Mouse (Mus musculus) kidney, embryonic 16.5 days (tissue): ENCODE data around the gene Aco1. TPM values are rescaled to one million over a fixed set of nuclear protein-coding genes. Genes with fewer than 3 reads are reported as not detected.

Experiments
- ATAC-seq: fragments of 200-750 bp; cut with Nextera tagmentation; 2 replicates; pipeline ENCODE4 v1.8.0; 2017; ENCODE audit warnings: moderate TSS enrichment; ENCODE audit not compliant: low FRiP score, low TSS enrichment
- H3K27ac ChIP-seq: fragments of 300-500 bp; sonication (generic); 2 replicates; pipeline ENCODE4 v1.5.1; 2014; ENCODE audit warnings: low read length
- H3K27me3 ChIP-seq: fragments of 300-500 bp; sonication (generic); 2 replicates; pipeline ENCODE4 v1.6.1; 2014; ENCODE audit warnings: low read length, control low read depth, mixed read lengths; ENCODE audit not compliant: insufficient read depth
- H3K36me3 ChIP-seq: fragments of 300-500 bp; sonication (generic); 2 replicates; pipeline ENCODE4 v1.6.1; 2014; ENCODE audit warnings: low read length, control low read depth, mixed read lengths; ENCODE audit not compliant: insufficient read depth
- H3K4me1 ChIP-seq: fragments of 300-500 bp; sonication (generic); 2 replicates; pipeline ENCODE4 v1.6.1; 2014; ENCODE audit warnings: low read length, control low read depth, mixed read lengths; ENCODE audit not compliant: insufficient read depth
- H3K4me2 ChIP-seq: fragments of 300-500 bp; sonication (generic); replicated peaks from 2 replicates; pipeline ENCODE4 v1.6.1; 2014; ENCODE audit warnings: low read depth, low read length
- H3K4me3 ChIP-seq: fragments of 300-500 bp; sonication (generic); 2 replicates; pipeline ENCODE4 v1.5.1; 2014; ENCODE audit warnings: mild to moderate bottlenecking, low read length
- H3K9ac ChIP-seq: fragments of 300-500 bp; sonication (generic); replicated peaks from 2 replicates; pipeline ENCODE4 v1.6.1; 2014; ENCODE audit warnings: low read length
- H3K9me3 ChIP-seq: fragments of 300-500 bp; sonication (generic); 2 replicates; pipeline ENCODE4 v1.6.1; 2016; ENCODE audit warnings: low read length, control low read depth
- WGBS: fragments of 180-500 bp; shearing (Covaris S2); extraction: QIAGEN DNeasy Blood & Tissue Kit; methylation state at CpG from one replicate; pipeline ENCODE4 v1.1.7; 2014; 5-methylcytosine and 5-hydroxymethylcytosine counted together
- polyA plus RNA-seq: library from polyadenylated mRNA; unstranded; fragments of >200 nt; fragmentation: Nextera tagmentation; extraction: Ambion mirVana; gene quantifications from 2 replicates; pipeline ENCODE4 v1.2.1, GENCODE M21; 2015

Aco1 gene
- polyA plus RNA-seq, 1 experiment from 2014 or later, result 89.4 TPM

GRCm38 (mm10) chr4:40156153-40156552 lies 13.3 kb downstream of the Aco1 start:
- Histone ChIP-seq H3K4me2 (no peak overlapping the region), H3K9me3 (peaks cover 5% of the 10 kb centered on the region; the same call in 1 of the 2 replicates), H3K4me3 (no peak overlapping the region), H3K9ac (no peak overlapping the region), H3K27ac (peak overlapping the region; percentile 58), H3K4me1 (peaks cover 17% of the 10 kb centered on the region), H3K27me3 (no peaks in the 10 kb centered on the region), H3K36me3 (peaks cover 6% of the 10 kb centered on the region)
- WGBS, result 73% methylated on average over 2 of the region's 2 CpGs
- ATAC-seq, result no peak

- ATAC-seq, result no peak
- H3K9me3 ChIP-seq, result peaks cover 5% of the 10 kb centered on the region; the same call in 1 of the 2 replicates
- 81% methylated on average over 18 of the region's 18 CpGs for WGBS
- H3K27ac ChIP-seq, result no peak overlapping the region
- no peaks in the 10 kb centered on the region for H3K27me3 ChIP-seq
- H3K36me3 ChIP-seq, result peaks cover 8% of the 10 kb centered on the region
- H3K9ac ChIP-seq, result no peak overlapping the region
- H3K4me1 ChIP-seq, result peaks cover 17% of the 10 kb centered on the region
- H3K4me3 ChIP-seq, result no peak overlapping the region
- no peak overlapping the region for H3K4me2 ChIP-seq
Measured at GRCm38 (mm10) chr4:40156582-40157499, 14.0 kb downstream of the Aco1 start.

DNA sequence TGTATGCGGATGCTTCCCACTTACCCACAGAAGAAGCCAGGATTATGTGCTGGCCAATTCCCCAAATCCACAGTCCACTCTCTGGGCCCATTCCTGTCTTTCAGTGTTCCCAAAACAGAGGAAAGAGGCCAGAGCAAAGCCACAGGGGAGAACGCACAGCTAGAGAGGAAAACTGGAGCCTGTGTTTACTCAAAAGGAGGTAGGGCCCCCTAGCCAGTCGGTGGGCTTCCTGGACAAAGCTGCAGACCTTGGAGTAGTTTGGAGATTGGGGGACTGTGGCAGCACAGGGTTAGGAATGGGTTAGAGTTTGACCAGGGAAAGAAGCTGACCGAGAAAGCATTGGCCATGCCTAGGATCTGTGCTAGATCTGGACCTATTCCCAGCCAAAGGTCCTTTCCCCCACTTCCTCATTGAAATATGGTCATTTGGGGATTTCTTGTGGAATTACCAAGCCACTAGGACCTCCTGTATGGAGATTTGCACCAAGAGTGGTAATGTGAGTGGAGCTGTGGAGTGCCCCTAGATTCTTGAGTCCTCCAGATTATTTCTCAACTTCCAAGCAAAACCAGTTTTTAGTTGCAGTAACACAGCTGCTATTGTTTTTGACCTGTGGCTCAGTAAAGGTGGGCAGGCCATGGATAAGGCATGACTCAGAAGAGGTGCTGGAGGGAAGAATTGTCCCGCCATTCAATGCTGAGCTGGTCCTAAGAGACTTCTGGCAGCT lies 14.8 kb downstream of the Aco1 start:
- no peaks in the 10 kb centered on the region for H3K27me3 ChIP-seq
- peaks cover 17% of the 10 kb centered on the region for H3K4me1 ChIP-seq
- H3K9ac ChIP-seq, result no peak overlapping the region
- H3K27ac ChIP-seq, result no peak overlapping the region
- WGBS, result 84% methylated on average over 5 of the region's 5 CpGs
- peaks cover 5% of the 10 kb centered on the region; the same call in 1 of the 2 replicates for H3K9me3 ChIP-seq
- no peak for ATAC-seq
- H3K4me2 ChIP-seq, result no peak overlapping the region
- H3K36me3 ChIP-seq, result peaks cover 8% of the 10 kb centered on the region
- no peak overlapping the region for H3K4me3 ChIP-seq

- Histone ChIP-seq H3K27ac (no peak overlapping the region), H3K4me2 (no peak overlapping the region), H3K36me3 (peaks cover 8% of the 10 kb centered on the region), H3K9ac (no peak overlapping the region), H3K4me1 (peaks cover 17% of the 10 kb centered on the region), H3K27me3 (no peaks in the 10 kb centered on the region), H3K9me3 (peaks cover 5% of the 10 kb centered on the region; the same call in 1 of the 2 replicates), H3K4me3 (no peak overlapping the region)
- WGBS, result 88% methylated on average over 5 of the region's 5 CpGs
- ATAC-seq, result no peak
Measured at GRCm38 (mm10) chr4:40158224-40158540, 15.3 kb downstream of the Aco1 start.

- no peak overlapping the region for H3K27ac ChIP-seq
- ATAC-seq, result no peak
- H3K9me3 ChIP-seq, result peaks cover 5% of the 10 kb centered on the region; the same call in 1 of the 2 replicates
- no peak overlapping the region for H3K4me3 ChIP-seq
- peaks cover 15% of the 10 kb centered on the region for H3K36me3 ChIP-seq
- WGBS, result 94% methylated on average over 8 of the region's 8 CpGs
- H3K9ac ChIP-seq, result no peak overlapping the region
- H3K27me3 ChIP-seq, result no peaks in the 10 kb centered on the region
- no peak overlapping the region for H3K4me2 ChIP-seq
- peaks cover 14% of the 10 kb centered on the region for H3K4me1 ChIP-seq
Measured at GRCm38 (mm10) chr4:40160591-40161434, 17.9 kb downstream of the Aco1 start.

- ATAC-seq, result no peak
- H3K9ac ChIP-seq, result no peak overlapping the region
- WGBS, result 74% methylated on average over 10 of the region's 10 CpGs
- peaks cover 26% of the 10 kb centered on the region for H3K36me3 ChIP-seq
- no peaks in the 10 kb centered on the region for H3K27me3 ChIP-seq
- H3K4me3 ChIP-seq, result no peak overlapping the region
- H3K27ac ChIP-seq, result no peak overlapping the region
- peaks cover 5% of the 10 kb centered on the region; the same call in 1 of the 2 replicates for H3K9me3 ChIP-seq
- no peak overlapping the region for H3K4me2 ChIP-seq
- no peaks in the 10 kb centered on the region for H3K4me1 ChIP-seq
Measured at GRCm38 (mm10) chr4:40163646-40164045, 20.8 kb downstream of the Aco1 start.

GRCm38 (mm10) chr4:40171477-40171876 lies 28.6 kb downstream of the Aco1 start:
- Histone ChIP-seq H3K4me1 (no peaks in the 10 kb centered on the region), H3K4me3 (no peak overlapping the region), H3K9ac (no peak overlapping the region), H3K9me3 (no peaks in the 10 kb centered on the region), H3K4me2 (no peak overlapping the region), H3K27ac (no peak overlapping the region), H3K36me3 (peaks cover 34% of the 10 kb centered on the region), H3K27me3 (no peaks in the 10 kb centered on the region)
- ATAC-seq, result no peak
- 89% methylated on average over 4 of the region's 4 CpGs for WGBS

DNA sequence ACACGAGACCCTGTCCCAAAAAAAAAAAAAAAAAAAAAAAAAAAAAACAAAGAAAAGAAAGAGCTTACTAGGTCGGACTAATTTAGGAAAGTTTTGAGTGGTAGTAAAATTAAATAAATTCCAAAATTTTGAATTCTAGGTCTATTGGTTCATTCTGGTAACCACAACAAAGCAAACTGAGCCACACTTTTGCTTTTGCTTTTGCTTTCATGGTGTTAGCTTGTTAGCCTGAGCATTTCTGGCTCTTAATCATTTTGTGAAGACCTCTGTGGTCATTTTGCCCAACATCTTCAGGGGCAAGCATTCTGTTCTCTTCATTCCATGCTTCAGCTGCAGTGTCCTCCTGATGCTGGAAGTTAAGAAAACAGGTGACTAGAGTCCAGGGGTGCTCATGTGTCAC lies 29.5 kb downstream of the Aco1 start:
- H3K36me3 ChIP-seq, result peaks cover 30% of the 10 kb centered on the region
- H3K27ac ChIP-seq, result no peak overlapping the region
- H3K27me3 ChIP-seq, result no peaks in the 10 kb centered on the region
- no peaks in the 10 kb centered on the region for H3K4me1 ChIP-seq
- H3K9ac ChIP-seq, result no peak overlapping the region
- no peak for ATAC-seq
- H3K4me3 ChIP-seq, result no peak overlapping the region
- 78% methylated on average over 2 of the region's 2 CpGs for WGBS
- no peaks in the 10 kb centered on the region for H3K9me3 ChIP-seq
- no peak overlapping the region for H3K4me2 ChIP-seq

GRCm38 (mm10) chr4:40174321-40174720 lies 31.4 kb downstream of the Aco1 start:
- H3K9me3 ChIP-seq, result no peaks in the 10 kb centered on the region
- H3K4me2 ChIP-seq, result no peak overlapping the region
- WGBS, result 46% methylated on average over 4 of the region's 4 CpGs
- no peak overlapping the region for H3K9ac ChIP-seq
- H3K27ac ChIP-seq, result no peak overlapping the region
- H3K27me3 ChIP-seq, result no peaks in the 10 kb centered on the region
- peaks cover 37% of the 10 kb centered on the region for H3K36me3 ChIP-seq
- ATAC-seq, result no peak
- no peaks in the 10 kb centered on the region for H3K4me1 ChIP-seq
- no peak overlapping the region for H3K4me3 ChIP-seq
